Mouse (Mus musculus) thymus, adult 2 months (tissue): ENCODE data around the gene Med24.

Experiments used
- CTCF ChIP-seq: fragments of 200-500 bp; IDR thresholded peaks from 2 replicates; pipeline ENCODE4 v1.5.1; 2012; ENCODE audit warnings: mild to moderate bottlenecking, control low read depth, low read length, moderate library complexity, borderline replicate concordance; ENCODE audit not compliant: control insufficient read depth, poor library complexity, insufficient read depth; ENCODE audit errors: extremely low read depth
- POLR2A ChIP-seq: fragments of 200-500 bp; IDR thresholded peaks from 2 replicates; pipeline ENCODE4 v1.6.1; 2012; ENCODE audit warnings: mild to moderate bottlenecking, low read length, control low read depth, moderate library complexity; ENCODE audit not compliant: control insufficient read depth, poor library complexity, insufficient read depth; ENCODE audit errors: extremely low read depth

DNA sequence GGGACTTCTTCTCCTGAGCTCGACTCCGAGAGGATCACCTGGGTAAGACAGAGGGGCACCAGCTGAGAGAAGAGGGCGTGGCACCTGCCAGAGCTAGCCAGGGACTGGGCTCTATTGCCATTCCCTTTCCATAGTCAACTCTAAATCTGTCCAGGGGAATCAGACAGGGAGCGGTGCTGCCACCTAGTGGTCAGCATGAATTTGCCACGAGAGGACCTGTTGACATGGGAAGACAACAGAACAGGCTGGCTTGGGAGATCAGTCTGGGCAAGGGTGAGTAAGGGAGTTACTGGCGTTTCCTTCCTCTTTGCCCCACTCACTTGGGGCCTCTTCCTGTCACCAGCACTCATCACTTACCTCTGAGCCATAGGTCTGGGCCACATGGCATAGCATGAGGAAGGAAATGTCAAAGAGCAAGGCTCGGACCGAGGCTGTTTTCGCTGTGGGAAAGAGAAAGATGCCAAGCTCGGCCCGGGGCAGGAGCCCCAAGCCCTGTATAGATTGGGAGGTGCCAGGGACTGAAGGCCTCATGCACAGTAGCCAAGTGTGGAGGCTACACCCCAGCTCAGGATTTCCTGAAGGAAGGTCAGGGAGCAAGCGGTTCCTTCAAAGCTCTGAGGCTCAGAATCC, 18.7 kb downstream of the Med24 start:
- peak; percentile 89 for TF ChIP-seq CTCF
- TF ChIP-seq POLR2A: no peak
